Mouse (Mus musculus) midbrain, postnatal 0 days (tissue): ENCODE measurements around the gene Riok1. TPM values are rescaled to one million over a fixed set of nuclear protein-coding genes. Genes with fewer than 3 reads are reported as not detected.

Experiments
- ATAC-seq: fragments of 200-750 bp; cut with Nextera tagmentation; 2 replicates; pipeline ENCODE4 v1.8.0; 2017; ENCODE audit warnings: moderate number of reproducible peaks, mild to moderate bottlenecking, moderate TSS enrichment, moderate library complexity; ENCODE audit not compliant: low FRiP score
- DNase-seq: peaks from one replicate; pipeline ENCODE4 v3.0.0-alpha.2; 2015; ENCODE audit warnings: low spot score
- H3K27ac ChIP-seq: fragments of 300-500 bp; sonication (generic); 2 replicates; pipeline ENCODE4 v1.5.1; 2014; ENCODE audit warnings: low read depth, mild to moderate bottlenecking, low read length, mixed read lengths
- H3K27me3 ChIP-seq: fragments of 300-500 bp; sonication (generic); 2 replicates; pipeline ENCODE4 v1.6.1; 2014; ENCODE audit warnings: low read length, control low read depth, mixed read lengths; ENCODE audit not compliant: insufficient read depth
- H3K36me3 ChIP-seq: fragments of 300-500 bp; sonication (generic); 2 replicates; pipeline ENCODE4 v1.6.1; 2014; ENCODE audit warnings: low read length, control low read depth, mixed read lengths; ENCODE audit not compliant: insufficient read depth
- H3K4me1 ChIP-seq: fragments of 300-500 bp; sonication (generic); 2 replicates; pipeline ENCODE4 v1.6.1; 2014; ENCODE audit warnings: mild to moderate bottlenecking, control low read depth, antibody characterized with exemption, low read length, mixed read lengths; ENCODE audit not compliant: insufficient read depth
- H3K4me2 ChIP-seq: fragments of 300-500 bp; sonication (generic); 2 replicates; pipeline ENCODE4 v1.6.1; 2014; ENCODE audit warnings: low read depth, mild to moderate bottlenecking, low read length, mixed read lengths; ENCODE audit not compliant: poor library complexity, severe bottlenecking
- H3K4me3 ChIP-seq: fragments of 300-500 bp; sonication (generic); 2 replicates; pipeline ENCODE4 v1.5.1; 2014; ENCODE audit warnings: low read depth, mild to moderate bottlenecking, low read length, moderate library complexity
- H3K9ac ChIP-seq: fragments of 300-500 bp; sonication (generic); replicated peaks from 2 replicates; pipeline ENCODE4 v1.6.1; 2014; ENCODE audit warnings: mild to moderate bottlenecking, low read length, moderate library complexity, mixed read lengths; ENCODE audit not compliant: poor library complexity, severe bottlenecking
- H3K9me3 ChIP-seq: fragments of 300-500 bp; sonication (generic); 2 replicates; pipeline ENCODE4 v1.6.1; 2016; ENCODE audit warnings: low read length, control low read depth
- CTCF ChIP-seq: IDR thresholded peaks from 2 replicates; pipeline ENCODE4 v1.5.1; 2016; ENCODE audit warnings: antibody characterized with exemption, mild to moderate bottlenecking
- WGBS: fragments of 180-500 bp; shearing (Covaris S2); extraction: QIAGEN DNeasy Blood & Tissue Kit; methylation state at CpG from one replicate; pipeline ENCODE4 v1.1.7; 2014; 5-methylcytosine and 5-hydroxymethylcytosine counted together
- polyA plus RNA-seq: library from polyadenylated mRNA; unstranded; fragments of >200 nt; fragmentation: Nextera tagmentation; extraction: Ambion mirVana; gene quantifications from 2 replicates; pipeline ENCODE4 v1.2.1, GENCODE M21; 2015
- total RNA-seq: library from RNA; depleted of rRNA; stranded (reverse); fragments of >200 nt; gene quantifications from 2 replicates; pipeline ENCODE4 v1.2.3, GENCODE M21; 2014; rRNA removed

Riok1 gene
- total RNA-seq (24.5 and 44.6 TPM in 2 replicates), polyA plus RNA-seq (44.3 and 45.7 TPM in 2 replicates)

DNA sequence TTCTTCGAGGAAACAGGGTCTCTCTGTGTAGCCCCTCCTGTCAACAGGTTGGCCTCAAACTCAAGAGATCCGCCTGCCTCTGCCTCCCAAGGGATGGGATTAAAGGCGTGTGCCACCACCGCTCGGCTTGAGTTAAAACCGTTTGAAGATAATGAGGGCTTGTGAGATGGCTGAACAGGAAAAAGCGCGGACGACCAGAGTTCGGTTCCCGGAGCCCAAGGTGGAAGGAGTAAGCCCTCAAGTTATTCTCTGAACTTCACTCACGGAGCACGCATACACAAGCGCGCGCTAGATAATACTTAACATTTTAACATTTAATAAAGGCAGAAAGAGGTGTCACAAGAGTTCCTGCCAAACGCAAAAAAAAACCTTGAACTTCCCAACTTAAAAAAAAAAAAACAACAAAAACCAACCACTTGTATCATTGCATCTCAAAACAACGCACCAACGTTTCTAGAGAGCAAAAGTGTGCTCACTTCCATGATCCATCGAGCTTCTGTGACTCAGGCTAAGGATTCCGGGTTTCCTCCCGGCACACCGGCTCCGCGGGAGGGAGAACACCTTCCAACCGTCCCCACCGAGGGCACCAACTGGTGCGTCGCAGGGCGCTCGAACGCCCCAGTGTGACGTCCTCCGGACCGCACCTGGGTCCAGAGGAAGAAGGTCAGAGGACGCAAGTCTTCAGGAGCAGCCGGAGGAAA lies at the start of gene Riok1:
TSS of gene Riok1 (plus strand) at position 653 of the 701 bp plus-strand sequence.
- Histone ChIP-seq H3K4me2 (peak within 1 kb of the TSS; percentile 91), H3K9me3 (no peaks in the 10 kb centered on the region), H3K9ac (peak within 1 kb of the TSS; percentile 90), H3K4me3 (peak within 1 kb of the TSS; percentile 64), H3K27me3 (no peaks in the 10 kb centered on the region), H3K27ac (peak within 1 kb of the TSS; percentile 77), H3K4me1 (peaks cover 13% of the 10 kb centered on the region; the same call in 1 of the 2 replicates), H3K36me3 (peaks cover 16% of the 10 kb centered on the region)
- DNase-seq (no peak), ATAC-seq (peak; percentile 62)
- 7% methylated on average over 37 of the region's 37 CpGs for WGBS
- TF ChIP-seq CTCF = no peak

DNA sequence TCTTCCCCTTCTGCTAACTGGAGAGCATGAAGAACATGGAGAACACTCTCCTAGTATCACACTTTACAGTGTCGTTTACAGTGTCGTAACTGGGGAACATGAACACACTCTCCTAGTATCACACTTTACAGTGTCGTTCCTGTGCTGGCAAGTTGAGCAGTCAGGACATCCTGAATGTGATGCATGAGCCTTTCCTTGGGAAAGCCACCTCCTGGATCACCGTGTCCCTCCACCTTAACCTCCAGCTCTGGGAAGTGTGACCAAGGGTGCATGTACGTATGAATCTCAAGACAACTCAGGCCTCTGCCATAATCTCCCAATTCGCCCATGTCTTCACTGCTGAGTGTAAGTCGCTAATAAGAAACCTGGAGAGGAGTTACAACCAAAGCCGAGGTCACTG lies 47.1 kb upstream of the Riok1 start:
- no peak overlapping the region for H3K27ac ChIP-seq
- H3K9me3 ChIP-seq = no peaks in the 10 kb centered on the region
- DNase-seq (no peak), ATAC-seq (no peak)
- 95% methylated on average over 8 of the region's 8 CpGs for WGBS
- H3K9ac ChIP-seq = no peak overlapping the region
- H3K4me3 ChIP-seq = no peak overlapping the region
- peaks cover 46% of the 10 kb centered on the region for H3K36me3 ChIP-seq
- H3K4me2 ChIP-seq = no peak overlapping the region
- H3K27me3 ChIP-seq = no peaks in the 10 kb centered on the region
- TF ChIP-seq CTCF = no peak
- H3K4me1 ChIP-seq = peaks cover 9% of the 10 kb centered on the region

DNA sequence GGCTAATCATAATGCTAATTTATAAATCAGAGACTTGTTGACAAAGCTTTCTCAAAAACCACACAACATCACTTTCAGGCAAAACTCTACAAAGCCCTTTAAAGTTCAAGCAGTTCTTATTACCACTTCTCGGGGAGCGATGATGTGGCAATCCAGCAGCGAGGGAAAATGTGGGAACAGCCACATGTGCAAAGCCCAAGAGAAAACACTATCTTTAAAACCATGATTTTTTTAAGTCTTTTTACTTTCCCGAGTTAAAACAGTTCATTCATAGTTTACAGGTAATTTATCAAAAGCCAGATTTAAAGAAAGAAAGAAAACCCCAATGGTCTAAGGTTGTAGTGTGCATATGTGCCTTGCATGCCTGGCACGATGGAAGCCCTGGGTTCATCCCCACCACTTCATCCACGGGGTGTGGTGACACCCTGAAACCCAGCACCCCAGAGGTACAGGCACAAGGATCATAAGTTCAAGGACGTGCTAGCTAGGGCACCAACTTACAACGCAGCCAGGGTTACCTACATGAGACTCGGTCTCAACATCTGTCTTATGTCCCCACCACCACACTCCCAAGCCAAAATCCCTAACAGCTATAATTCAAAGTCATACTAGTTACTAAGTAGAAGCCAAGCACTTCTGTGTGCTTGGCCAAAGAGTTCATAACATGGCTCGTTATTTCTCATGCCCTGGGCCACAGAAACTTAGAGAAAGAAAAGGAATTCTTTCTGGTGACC lies 44.0 kb upstream of the Riok1 start:
- Histone ChIP-seq H3K36me3 (peaks cover 24% of the 10 kb centered on the region), H3K4me2 (peak overlapping the region; percentile 67), H3K9me3 (no peaks in the 10 kb centered on the region), H3K4me3 (peak overlapping the region; percentile 96), H3K27me3 (no peaks in the 10 kb centered on the region), H3K4me1 (peaks cover 9% of the 10 kb centered on the region), H3K9ac (peak overlapping the region; percentile 93), H3K27ac (no peak overlapping the region)
- no peak for TF ChIP-seq CTCF
- ATAC-seq (no peak), DNase-seq (no peak)
- 13% methylated on average over 10 of the region's 10 CpGs for WGBS

DNA sequence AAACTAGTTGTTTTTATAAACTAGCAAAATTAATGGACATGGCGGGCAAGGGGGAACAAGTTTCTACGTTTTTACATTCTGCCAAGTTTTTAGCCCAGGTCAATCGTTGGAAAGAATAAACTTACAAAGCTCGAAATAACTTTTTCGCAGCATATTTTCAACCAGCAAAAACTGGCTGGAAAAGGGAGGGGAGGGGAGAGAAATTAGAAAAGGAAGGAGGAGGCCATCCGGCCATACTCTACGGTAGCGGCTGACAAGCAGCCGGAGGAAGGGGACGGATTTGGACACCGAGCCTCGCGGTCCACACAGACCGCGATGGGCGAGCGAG lies 43.5 kb upstream of the Riok1 start:
- TF ChIP-seq CTCF = no peak
- under 1% methylated on average over 17 of the region's 17 CpGs for WGBS
- no peak for ATAC-seq

DNA sequence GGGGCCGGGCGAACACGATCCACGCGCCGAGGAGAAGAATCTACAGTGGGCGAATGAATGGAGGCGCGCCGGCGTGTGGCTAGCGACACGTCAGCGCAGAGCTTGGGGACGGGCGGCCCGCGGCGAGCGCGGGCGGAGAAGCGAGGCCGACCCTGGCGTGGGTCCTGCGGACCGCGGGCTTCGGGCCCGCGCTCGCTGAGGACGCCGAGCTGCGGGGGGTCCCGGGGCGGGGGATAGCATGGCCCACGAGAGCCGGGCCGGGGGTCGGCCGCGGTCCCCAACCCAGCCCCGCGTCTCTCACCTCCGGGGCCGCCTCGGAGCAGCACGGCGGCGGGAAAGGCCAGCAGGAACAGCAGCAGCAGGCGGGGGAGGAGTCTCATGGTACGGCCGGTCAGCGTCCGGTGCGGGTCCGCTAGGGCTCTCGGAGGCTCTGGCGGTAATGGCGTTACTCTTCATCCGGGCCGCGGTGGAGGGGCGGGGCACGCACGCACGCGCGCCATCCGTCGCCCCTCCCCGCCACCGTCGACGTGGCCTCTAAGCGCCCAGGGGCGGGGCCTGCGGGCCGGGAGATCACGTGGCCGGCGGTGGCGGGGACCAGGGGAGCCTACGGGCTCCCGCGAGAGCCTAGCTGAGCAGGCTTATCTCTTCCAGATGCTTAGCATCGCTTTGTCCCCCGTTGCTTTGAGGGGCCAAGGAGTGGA lies 42.9 kb upstream of the Riok1 start, which contains the start of gene Ssr1:
TSS of gene Ssr1 (minus strand) at position 514 of the 701 bp plus-strand sequence.
- Histone ChIP-seq H3K9ac (peak within 1 kb of the TSS; percentile 93), H3K27me3 (no peaks in the 10 kb centered on the region), H3K4me3 (peak within 1 kb of the TSS; percentile 96), H3K4me1 (peaks cover 9% of the 10 kb centered on the region), H3K9me3 (no peaks in the 10 kb centered on the region), H3K36me3 (peaks cover 19% of the 10 kb centered on the region), H3K27ac (peak within 1 kb of the TSS; percentile 92), H3K4me2 (peak within 1 kb of the TSS; percentile 67)
- WGBS = under 1% methylated on average over 84 of the region's 89 CpGs
- no peak for TF ChIP-seq CTCF
- DNase-seq (peak; percentile 96), ATAC-seq (peak; percentile 97)

More for the DNA sequence above, 43.5 kb upstream of the Riok1 start:
- H3K4me2 ChIP-seq = peak overlapping the region; percentile 67
- no peak for DNase-seq
- peaks cover 9% of the 10 kb centered on the region for H3K4me1 ChIP-seq
- peak overlapping the region; percentile 96 for H3K4me3 ChIP-seq
- H3K27me3 ChIP-seq = no peaks in the 10 kb centered on the region
- no peaks in the 10 kb centered on the region for H3K9me3 ChIP-seq
- peaks cover 20% of the 10 kb centered on the region for H3K36me3 ChIP-seq
- H3K9ac ChIP-seq = peak overlapping the region; percentile 93
- H3K27ac ChIP-seq = peak overlapping the region; percentile 92
